Mouse (Mus musculus) midbrain, postnatal 0 days (tissue): ENCODE measurements around the gene Syne1. TPM values are rescaled to one million over a fixed set of nuclear protein-coding genes. Genes with fewer than 3 reads are reported as not detected.

Experiments
- ATAC-seq: fragments of 200-750 bp; cut with Nextera tagmentation; 2 replicates; pipeline ENCODE4 v1.8.0; 2017; ENCODE audit warnings: moderate number of reproducible peaks, mild to moderate bottlenecking, moderate TSS enrichment, moderate library complexity; ENCODE audit not compliant: low FRiP score
- DNase-seq: peaks from one replicate; pipeline ENCODE4 v3.0.0-alpha.2; 2015; ENCODE audit warnings: low spot score
- H3K27ac ChIP-seq: fragments of 300-500 bp; sonication (generic); 2 replicates; pipeline ENCODE4 v1.5.1; 2014; ENCODE audit warnings: low read depth, mild to moderate bottlenecking, low read length, mixed read lengths
- H3K27me3 ChIP-seq: fragments of 300-500 bp; sonication (generic); 2 replicates; pipeline ENCODE4 v1.6.1; 2014; ENCODE audit warnings: low read length, control low read depth, mixed read lengths; ENCODE audit not compliant: insufficient read depth
- H3K36me3 ChIP-seq: fragments of 300-500 bp; sonication (generic); 2 replicates; pipeline ENCODE4 v1.6.1; 2014; ENCODE audit warnings: low read length, control low read depth, mixed read lengths; ENCODE audit not compliant: insufficient read depth
- H3K4me1 ChIP-seq: fragments of 300-500 bp; sonication (generic); 2 replicates; pipeline ENCODE4 v1.6.1; 2014; ENCODE audit warnings: mild to moderate bottlenecking, control low read depth, antibody characterized with exemption, low read length, mixed read lengths; ENCODE audit not compliant: insufficient read depth
- H3K4me2 ChIP-seq: fragments of 300-500 bp; sonication (generic); 2 replicates; pipeline ENCODE4 v1.6.1; 2014; ENCODE audit warnings: low read depth, mild to moderate bottlenecking, low read length, mixed read lengths; ENCODE audit not compliant: poor library complexity, severe bottlenecking
- H3K4me3 ChIP-seq: fragments of 300-500 bp; sonication (generic); 2 replicates; pipeline ENCODE4 v1.5.1; 2014; ENCODE audit warnings: low read depth, mild to moderate bottlenecking, low read length, moderate library complexity
- H3K9ac ChIP-seq: fragments of 300-500 bp; sonication (generic); replicated peaks from 2 replicates; pipeline ENCODE4 v1.6.1; 2014; ENCODE audit warnings: mild to moderate bottlenecking, low read length, moderate library complexity, mixed read lengths; ENCODE audit not compliant: poor library complexity, severe bottlenecking
- H3K9me3 ChIP-seq: fragments of 300-500 bp; sonication (generic); 2 replicates; pipeline ENCODE4 v1.6.1; 2016; ENCODE audit warnings: low read length, control low read depth
- CTCF ChIP-seq: IDR thresholded peaks from 2 replicates; pipeline ENCODE4 v1.5.1; 2016; ENCODE audit warnings: antibody characterized with exemption, mild to moderate bottlenecking
- WGBS: fragments of 180-500 bp; shearing (Covaris S2); extraction: QIAGEN DNeasy Blood & Tissue Kit; methylation state at CpG from one replicate; pipeline ENCODE4 v1.1.7; 2014; 5-methylcytosine and 5-hydroxymethylcytosine counted together
- polyA plus RNA-seq: library from polyadenylated mRNA; unstranded; fragments of >200 nt; fragmentation: Nextera tagmentation; extraction: Ambion mirVana; gene quantifications from 2 replicates; pipeline ENCODE4 v1.2.1, GENCODE M21; 2015
- total RNA-seq: library from RNA; depleted of rRNA; stranded (reverse); fragments of >200 nt; gene quantifications from 2 replicates; pipeline ENCODE4 v1.2.3, GENCODE M21; 2014

Gene Syne1
- total and polyA plus RNA-seq, 2 experiments from 2014 or later, result 18.6 to 99.3 TPM

- 51% methylated on average over 19 of the region's 19 CpGs for WGBS
- TF ChIP-seq CTCF, result 0 out of 2 replicates have a peak, but pooled peaks have one; percentile 14
- ATAC-seq (peak; percentile 42; the same call in 1 of the 2 replicates), DNase-seq (peak; percentile 24)
- H3K9ac ChIP-seq, result no peak overlapping the region
- no peak overlapping the region for H3K4me3 ChIP-seq
- no peaks in the 10 kb centered on the region for H3K27me3 ChIP-seq
- no peak overlapping the region for H3K27ac ChIP-seq
- H3K36me3 ChIP-seq, result peaks cover 12% of the 10 kb centered on the region
- H3K4me2 ChIP-seq, result no peak overlapping the region
- no peaks in the 10 kb centered on the region for H3K4me1 ChIP-seq
- H3K9me3 ChIP-seq, result no peaks in the 10 kb centered on the region
Observed at GRCm38 (mm10) chr10:5288716-5289574, 262.3 kb downstream of the Syne1 start.

- Histone ChIP-seq H3K4me3 (no peak overlapping the region), H3K27me3 (no peaks in the 10 kb centered on the region), H3K4me2 (no peak overlapping the region), H3K9ac (no peak overlapping the region), H3K4me1 (no peaks in the 10 kb centered on the region), H3K27ac (no peak overlapping the region), H3K36me3 (peaks cover 8% of the 10 kb centered on the region; the same call in 1 of the 2 replicates), H3K9me3 (no peaks in the 10 kb centered on the region)
- 70% methylated on average over 6 of the region's 6 CpGs for WGBS
- DNase-seq, result no peak
- no peak for ATAC-seq
- no peak for TF ChIP-seq CTCF
Observed at GRCm38 (mm10) chr10:5288262-5288661, 263.0 kb downstream of the Syne1 start.

DNA sequence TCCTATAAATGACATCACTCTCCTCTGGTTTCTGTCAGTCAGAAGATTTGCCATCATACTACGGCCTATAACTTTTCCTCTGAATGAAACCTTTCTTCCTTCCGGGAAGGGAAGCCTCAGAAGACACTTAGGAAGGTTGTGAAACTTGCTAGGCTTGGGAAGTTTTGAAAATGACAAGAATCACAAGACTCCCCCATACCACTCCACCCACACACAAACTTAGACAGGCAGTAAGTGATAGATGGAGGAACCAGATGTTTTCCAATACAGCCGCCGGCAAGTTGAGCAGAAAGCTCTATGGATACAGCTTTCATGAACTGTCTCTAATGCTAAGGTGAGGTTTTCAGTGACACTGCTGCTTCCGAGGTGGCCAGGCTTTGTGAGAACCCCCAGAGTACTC lies 275.5 kb downstream of the Syne1 start:
- Histone ChIP-seq H3K4me2 (no peak overlapping the region), H3K4me3 (no peak overlapping the region), H3K36me3 (no peaks in the 10 kb centered on the region), H3K27ac (no peak overlapping the region), H3K4me1 (no peaks in the 10 kb centered on the region), H3K9me3 (no peaks in the 10 kb centered on the region), H3K9ac (no peak overlapping the region), H3K27me3 (no peaks in the 10 kb centered on the region)
- TF ChIP-seq CTCF, result no peak
- ATAC-seq (no peak), DNase-seq (no peak)
- WGBS, result 87% methylated on average over 5 of the region's 5 CpGs

- WGBS, result 93% methylated on average over 2 of the region's 2 CpGs
Observed at GRCm38 (mm10) chr10:5270641-5271040, 280.6 kb downstream of the Syne1 start.

DNA sequence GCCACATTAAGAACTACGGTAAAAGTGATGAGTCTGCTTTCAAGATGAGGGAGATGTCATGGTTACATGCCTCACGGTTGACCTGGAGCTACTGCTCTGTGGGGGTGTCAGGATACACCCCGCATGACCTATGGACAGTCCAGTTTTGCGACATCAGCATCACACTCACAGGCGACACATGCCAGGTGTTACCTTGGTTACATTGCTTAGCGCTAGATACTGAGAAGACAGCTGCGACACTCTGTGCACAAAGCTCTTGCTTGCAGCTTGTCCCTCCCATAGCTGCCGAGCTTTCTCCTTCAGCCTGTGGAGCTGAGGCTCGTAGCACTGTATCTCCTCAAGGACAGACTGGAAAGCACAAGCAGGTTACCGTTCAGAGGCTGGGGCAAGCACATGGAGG lies 286.9 kb downstream of the Syne1 start:
- H3K4me1 ChIP-seq, result no peaks in the 10 kb centered on the region
- H3K27ac ChIP-seq, result 0 out of 2 replicates have a peak overlapping the region, but pooled peaks have one; percentile 26
- peak; percentile 40 for DNase-seq
- H3K9ac ChIP-seq, result no peak overlapping the region
- H3K27me3 ChIP-seq, result no peaks in the 10 kb centered on the region
- H3K4me3 ChIP-seq, result no peak overlapping the region
- peak; percentile 64 for ATAC-seq
- H3K4me2 ChIP-seq, result no peak overlapping the region
- TF ChIP-seq CTCF, result no peak
- H3K36me3 ChIP-seq, result no peaks in the 10 kb centered on the region; the same call in 1 of the 2 replicates
- 54% methylated on average over 10 of the region's 10 CpGs for WGBS
- H3K9me3 ChIP-seq, result no peaks in the 10 kb centered on the region

More at GRCm38 (mm10) chr10:5270641-5271040, 280.6 kb downstream of the Syne1 start:
- H3K4me1 ChIP-seq, result no peaks in the 10 kb centered on the region
- peaks cover 5% of the 10 kb centered on the region; the same call in 1 of the 2 replicates for H3K36me3 ChIP-seq
- DNase-seq (no peak), ATAC-seq (no peak)
- H3K27me3 ChIP-seq, result no peaks in the 10 kb centered on the region
- H3K27ac ChIP-seq, result no peak overlapping the region
- H3K9ac ChIP-seq, result no peak overlapping the region
- H3K4me3 ChIP-seq, result no peak overlapping the region
- H3K4me2 ChIP-seq, result no peak overlapping the region
- no peak for TF ChIP-seq CTCF
- no peaks in the 10 kb centered on the region for H3K9me3 ChIP-seq

DNA sequence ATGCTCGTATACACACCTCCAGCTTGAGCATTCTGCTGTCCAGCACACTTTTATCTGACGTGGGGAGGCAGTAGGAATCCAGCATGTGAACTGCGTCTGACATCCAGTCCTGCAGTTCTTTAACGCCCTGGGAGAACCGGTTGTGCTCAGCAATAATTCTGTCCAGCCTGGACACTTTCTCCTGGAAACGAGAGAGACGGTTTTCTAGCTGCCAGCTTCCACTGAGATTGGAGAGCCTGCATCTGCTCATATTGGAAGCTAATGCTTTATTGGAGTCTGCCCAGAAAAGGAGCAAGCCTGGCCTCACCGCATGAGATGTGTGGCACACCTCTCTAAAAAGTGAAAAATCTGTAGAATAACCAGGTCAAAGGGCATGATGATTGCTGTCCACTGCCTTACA lies 288.6 kb downstream of the Syne1 start:
- Histone ChIP-seq H3K9me3 (no peaks in the 10 kb centered on the region), H3K4me2 (no peak overlapping the region), H3K36me3 (peaks cover 2% of the 10 kb centered on the region; the same call in 1 of the 2 replicates), H3K27me3 (no peaks in the 10 kb centered on the region), H3K9ac (no peak overlapping the region), H3K27ac (no peak overlapping the region), H3K4me1 (no peaks in the 10 kb centered on the region), H3K4me3 (no peak overlapping the region)
- 94% methylated on average over 8 of the region's 8 CpGs for WGBS
- DNase-seq (no peak), ATAC-seq (no peak)
- no peak for TF ChIP-seq CTCF
